ENCODE assay signal across 17 mouse cellular contexts in genomic region chr13:37438788-37439187, GRCm38 (mm10).
DNase-seq lines count a peak whose midpoint lies in the region; ATAC-seq and TF ChIP-seq lines count a peak whose summit lies in the region.
"Had no signal": no experiment of that assay in that cellular context is flagged by ENCODE, and none has a peak within 500 bp of the region (broad histone marks: within the 10 kb centered on the region; RNA-seq: fewer than 3 reads in every experiment).

No protein-coding gene starts in this region.

- H3K4me2 ChIP-seq in forebrain, embryonic 16.5 days (ENCODE audit: low read length): no peak overlapping the region
- no peak overlapping the region for H3K4me2 ChIP-seq in forebrain, embryonic 13.5 days
- H3K4me2 ChIP-seq in limb, embryonic 15.5 days: no peak overlapping the region
- H3K4me2 ChIP-seq: hindbrain, embryonic 13.5 days had no signal

- H3K27me3 ChIP-seq in forebrain, embryonic 16.5 days (replicated peaks; ENCODE audit: control insufficient read depth, insufficient read depth, low read length): peaks cover 22% of the 10 kb centered on the region
- H3K27me3 ChIP-seq in forebrain, embryonic 13.5 days: peaks cover 57% of the 10 kb centered on the region
- H3K27me3 ChIP-seq in limb, embryonic 15.5 days: 0 out of 2 replicates have a peak, but pooled peaks cover 5% of the 10 kb centered on the region
- H3K27me3 ChIP-seq in limb, embryonic 10.5 days (ENCODE audit: low read depth, poor library complexity, severe bottlenecking): peaks cover 60% of the 10 kb centered on the region

- H3K27ac ChIP-seq in forebrain, embryonic 16.5 days (ENCODE audit: low read length): no peak overlapping the region
- H3K27ac ChIP-seq in forebrain, embryonic 13.5 days: no peak overlapping the region
- 0 out of 2 replicates have a peak overlapping the region, but pooled peaks have one; percentile 30 for H3K27ac ChIP-seq in limb, embryonic 15.5 days
- no peak overlapping the region for H3K27ac ChIP-seq in limb, embryonic 10.5 days
- H3K27ac ChIP-seq: heart, embryonic 10.5 days; hindbrain, embryonic 13.5 days; hindbrain, postnatal 0 days had no signal

- H3K36me3 ChIP-seq in forebrain, embryonic 16.5 days (ENCODE audit: control insufficient read depth, insufficient read depth): no peaks in the 10 kb centered on the region
- no peaks in the 10 kb centered on the region for H3K36me3 ChIP-seq in forebrain, embryonic 13.5 days (ENCODE audit: poor library complexity, severe bottlenecking)
- no peaks in the 10 kb centered on the region for H3K36me3 ChIP-seq in limb, embryonic 15.5 days
- no peaks in the 10 kb centered on the region for H3K36me3 ChIP-seq in limb, embryonic 10.5 days
- H3K36me3 ChIP-seq: G1E; heart, embryonic 10.5 days; hindbrain, embryonic 13.5 days had no signal

- ATAC-seq in forebrain, embryonic 16.5 days: peak; percentile 54
- no peak for ATAC-seq in forebrain, embryonic 13.5 days
- ATAC-seq in limb, embryonic 15.5 days (ENCODE audit: insufficient number of reproducible peaks, low FRiP score, low TSS enrichment, low read depth): no peak
- ATAC-seq: hindbrain, postnatal 0 days had no signal

- no peak for DNase-seq in limb, embryonic 10.5 days (ENCODE audit: low spot score)
- DNase-seq in brain, embryonic 14.5 days (ENCODE audit: low read depth): peak; percentile 70
- DNase-seq in cerebellum, adult 11-12 months: no peak
- DNase-seq: adrenal gland, adult 8-10 months; adrenal gland, postnatal 36 days; cerebellum, adult 2 months; cerebellum, postnatal 10 days; gastrocnemius, postnatal 25 days; heart, postnatal 10 days; kidney, adult 11 months had no signal

- no peak overlapping the region for H3K4me3 ChIP-seq in forebrain, embryonic 16.5 days (replicated peaks; ENCODE audit: low read length)
- H3K4me3 ChIP-seq in forebrain, embryonic 13.5 days: no peak overlapping the region
- H3K4me3 ChIP-seq in limb, embryonic 15.5 days: no peak overlapping the region
- H3K4me3 ChIP-seq in limb, embryonic 10.5 days: no peak overlapping the region
- H3K4me3 ChIP-seq: heart, embryonic 10.5 days; hindbrain, embryonic 13.5 days had no signal

- TF ChIP-seq CTCF in brain, embryonic 14.5 days (IDR thresholded peaks at IDR 0.05; ENCODE audit: borderline replicate concordance, extremely low read depth, insufficient read depth, insufficient read length): no peak

- peaks cover 6% of the 10 kb centered on the region; the same call in 1 of the 2 replicates for H3K4me1 ChIP-seq in forebrain, embryonic 16.5 days (replicated peaks; ENCODE audit: control insufficient read depth, insufficient read depth, low read length)
- H3K4me1 ChIP-seq in forebrain, embryonic 13.5 days: 0 out of 2 replicates have a peak, but pooled peaks cover 6% of the 10 kb centered on the region
- H3K4me1 ChIP-seq in limb, embryonic 15.5 days: peaks cover 25% of the 10 kb centered on the region
- H3K4me1 ChIP-seq in limb, embryonic 10.5 days: peaks cover 40% of the 10 kb centered on the region

- TF ChIP-seq POLR2A in brain, embryonic 14.5 days (IDR thresholded peaks at IDR 0.05; ENCODE audit: borderline replicate concordance, extremely low read depth, insufficient read depth, insufficient read length, poor library complexity, severe bottlenecking): no peak

- 75% methylated on average over 4 of the region's 4 CpGs for WGBS in forebrain, embryonic 16.5 days
- 91% methylated on average over 4 of the region's 4 CpGs for WGBS in forebrain, embryonic 13.5 days
- 73% methylated on average over 4 of the region's 4 CpGs for WGBS in limb, embryonic 15.5 days
- WGBS in limb, embryonic 10.5 days: 95% methylated on average over 4 of the region's 4 CpGs

- H3K9ac ChIP-seq in forebrain, embryonic 16.5 days (replicated peaks; ENCODE audit: low read depth, low read length): no peak overlapping the region
- no peak overlapping the region for H3K9ac ChIP-seq in forebrain, embryonic 13.5 days
- no peak overlapping the region for H3K9ac ChIP-seq in limb, embryonic 15.5 days
- H3K9ac ChIP-seq: hindbrain, embryonic 13.5 days had no signal

- no peaks in the 10 kb centered on the region for H3K9me3 ChIP-seq in forebrain, embryonic 16.5 days (ENCODE audit: control insufficient read depth, low read length)
- H3K9me3 ChIP-seq in forebrain, embryonic 13.5 days (replicated peaks): no peaks in the 10 kb centered on the region
- no peaks in the 10 kb centered on the region for H3K9me3 ChIP-seq in limb, embryonic 15.5 days
- H3K9me3 ChIP-seq in limb, embryonic 10.5 days (replicated peaks): no peaks in the 10 kb centered on the region
- H3K9me3 ChIP-seq: G1E; heart, embryonic 10.5 days; hindbrain, embryonic 13.5 days had no signal
